Mouse (Mus musculus) thymus, adult 2 months (tissue): Measurements from ENCODE around the gene Sez6l. TPM values are rescaled to one million over a fixed set of nuclear protein-coding genes. Genes with fewer than 3 reads are reported as not detected.

Experiments
- DNase-seq: peaks from one replicate; pipeline ENCODE4 v3.0.0; 2021
- H3K27ac ChIP-seq: fragments of 200-500 bp; 2 replicates; pipeline ENCODE4 v1.5.1; 2012; ENCODE audit warnings: low read length, control low read depth; ENCODE audit not compliant: control insufficient read depth, insufficient read depth
- H3K27me3 ChIP-seq: fragments of 200-500 bp; 2 replicates; pipeline ENCODE4 v1.6.1; 2012; ENCODE audit warnings: mild to moderate bottlenecking, low read length, moderate library complexity, mixed read lengths; ENCODE audit not compliant: control insufficient read depth, insufficient read depth
- H3K36me3 ChIP-seq: fragments of 200-500 bp; 2 replicates; pipeline ENCODE4 v1.6.1; 2012; ENCODE audit warnings: mild to moderate bottlenecking, low read length, moderate library complexity; ENCODE audit not compliant: control insufficient read depth, insufficient read depth
- H3K4me1 ChIP-seq: fragments of 200-500 bp; replicated peaks from 2 replicates; pipeline ENCODE4 v1.6.1; 2012; ENCODE audit warnings: low read length; ENCODE audit not compliant: control insufficient read depth, insufficient read depth
- H3K4me3 ChIP-seq: fragments of 200-500 bp; 2 replicates; pipeline ENCODE4 v1.5.1; 2012; ENCODE audit warnings: mild to moderate bottlenecking, low read length, control low read depth, moderate library complexity; ENCODE audit not compliant: control insufficient read depth, insufficient read depth
- CTCF ChIP-seq: fragments of 200-500 bp; IDR thresholded peaks from 2 replicates; pipeline ENCODE4 v1.5.1; 2012; ENCODE audit warnings: mild to moderate bottlenecking, control low read depth, low read length, moderate library complexity, borderline replicate concordance; ENCODE audit not compliant: control insufficient read depth, poor library complexity, insufficient read depth; ENCODE audit errors: extremely low read depth
- POLR2A ChIP-seq: fragments of 200-500 bp; IDR thresholded peaks from 2 replicates; pipeline ENCODE4 v1.6.1; 2012; ENCODE audit warnings: mild to moderate bottlenecking, low read length, control low read depth, moderate library complexity; ENCODE audit not compliant: control insufficient read depth, poor library complexity, insufficient read depth; ENCODE audit errors: extremely low read depth
- WGBS: fragments of 180-500 bp; shearing (Covaris S2); methylation state at CpG from one replicate; pipeline ENCODE4 v1.1.7; 2018; 5-methylcytosine and 5-hydroxymethylcytosine counted together
- polyA plus RNA-seq: library from polyadenylated mRNA; depleted of rRNA; stranded (reverse); fragments of >200 nt; gene quantifications from 2 replicates; pipeline ENCODE4 v1.2.3, GENCODE M21; 2012

The Sez6l gene
- polyA plus RNA-seq, 1 experiment: 1.8 TPM

DNA sequence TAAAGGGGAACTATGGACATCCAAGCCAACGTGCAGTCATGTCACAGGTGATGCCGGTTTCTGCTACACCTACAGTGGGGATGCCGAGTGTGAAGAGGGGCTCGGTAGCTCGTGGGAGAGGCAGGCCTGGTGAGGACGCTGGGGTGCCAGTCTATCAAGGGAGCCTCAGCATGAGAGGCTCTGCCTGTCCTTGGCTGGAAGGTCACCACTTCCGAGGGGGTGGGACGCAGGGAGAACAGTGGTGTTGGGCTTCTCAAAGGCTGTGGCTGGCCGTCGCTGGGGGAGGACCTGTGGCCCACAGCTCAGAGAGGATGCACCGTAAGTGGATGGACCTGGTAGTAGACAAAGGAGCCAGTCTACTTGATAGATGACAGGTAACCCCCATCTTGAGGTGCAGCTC lies 195.8 kb downstream of the Sez6l start:
- WGBS: 92% methylated on average over 11 of the region's 11 CpGs

DNA sequence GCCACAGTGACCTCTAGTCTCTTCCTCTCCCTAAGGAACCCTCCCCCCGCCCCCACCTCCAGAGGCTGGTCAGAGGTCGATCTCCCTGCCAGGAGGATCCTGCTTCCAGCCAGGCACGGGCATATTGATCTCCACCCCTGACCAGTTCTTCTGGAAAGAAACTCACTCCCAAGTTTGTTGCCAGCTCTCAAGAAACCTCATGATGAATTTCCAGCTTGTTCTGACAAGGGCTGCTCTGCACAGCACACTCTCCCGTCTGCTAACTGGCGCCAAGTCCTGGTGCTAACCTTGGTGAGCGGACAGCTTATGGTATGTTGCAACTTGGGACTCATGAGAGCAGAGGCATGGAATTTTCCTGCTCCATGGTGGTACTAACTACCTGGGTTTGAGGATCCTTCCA lies 198.3 kb downstream of the Sez6l start:
- no peak for DNase-seq
- WGBS: 96% methylated on average over 6 of the region's 6 CpGs
- Histone ChIP-seq H3K27ac (no peak overlapping the region), H3K4me3 (no peak overlapping the region), H3K36me3 (no peaks in the 10 kb centered on the region), H3K27me3 (no peaks in the 10 kb centered on the region), H3K4me1 (peaks cover 9% of the 10 kb centered on the region; the same call in 1 of the 2 replicates)
- TF ChIP-seq POLR2A (no peak), CTCF (no peak)

More for the DNA sequence above, 195.8 kb downstream of the Sez6l start:
- H3K27ac ChIP-seq: no peak overlapping the region
- no peaks in the 10 kb centered on the region for H3K36me3 ChIP-seq
- no peak for DNase-seq
- no peaks in the 10 kb centered on the region for H3K27me3 ChIP-seq
- TF ChIP-seq CTCF (no peak), POLR2A (no peak)
- H3K4me3 ChIP-seq: no peak overlapping the region
- H3K4me1 ChIP-seq: 0 out of 2 replicates have a peak, but pooled peaks cover 3% of the 10 kb centered on the region

DNA sequence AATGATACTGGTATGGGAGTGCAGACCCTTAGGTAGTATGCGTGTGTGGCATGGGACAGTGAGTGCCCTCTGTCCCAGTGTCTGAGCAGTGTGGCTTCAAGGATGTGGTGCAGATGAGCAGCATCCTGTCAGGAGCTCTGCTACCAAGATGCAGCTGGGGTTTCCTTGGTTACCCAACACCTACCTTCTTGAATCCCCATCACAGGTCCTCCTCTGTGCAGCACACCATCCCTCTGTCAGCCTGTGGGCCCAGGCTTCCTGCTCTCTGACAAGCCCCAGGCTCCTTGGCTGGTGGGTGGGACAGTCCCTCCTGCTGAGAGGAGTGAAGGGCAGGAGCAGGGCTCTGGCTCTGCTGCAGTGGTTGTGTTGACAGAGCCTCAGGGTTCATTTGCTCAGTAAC lies 199.6 kb downstream of the Sez6l start:
- no peak overlapping the region for H3K27ac ChIP-seq
- no peak for TF ChIP-seq CTCF
- no peak for TF ChIP-seq POLR2A
- peaks cover 9% of the 10 kb centered on the region; the same call in 1 of the 2 replicates for H3K4me1 ChIP-seq
- no peak overlapping the region for H3K4me3 ChIP-seq
- H3K36me3 ChIP-seq: no peaks in the 10 kb centered on the region
- no peak for DNase-seq
- WGBS: 100% methylated on average over 1 of the region's 1 CpGs
- no peaks in the 10 kb centered on the region for H3K27me3 ChIP-seq

DNA sequence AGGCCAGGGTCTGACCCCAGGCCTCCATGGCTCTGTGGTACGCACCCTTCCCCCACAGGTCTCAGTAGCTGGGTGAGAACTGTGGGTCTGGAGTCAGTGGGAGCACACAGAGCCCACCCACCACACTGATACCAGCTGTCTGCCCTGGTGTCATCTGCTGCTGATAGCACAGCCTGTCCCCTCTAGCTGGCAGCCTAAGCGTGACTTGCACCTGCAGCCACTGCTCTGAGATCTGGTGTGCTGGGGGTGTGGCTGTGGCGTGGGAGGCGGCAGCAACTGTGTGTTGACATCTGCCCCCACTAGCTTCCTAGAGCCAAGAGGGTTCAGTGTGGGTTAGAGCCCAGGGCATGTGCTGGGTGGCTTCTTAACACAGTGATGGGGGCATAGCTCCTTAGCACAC lies 200.9 kb downstream of the Sez6l start:
- Histone ChIP-seq H3K27me3 (no peaks in the 10 kb centered on the region), H3K27ac (no peak overlapping the region), H3K4me3 (no peak overlapping the region), H3K4me1 (peaks cover 9% of the 10 kb centered on the region; the same call in 1 of the 2 replicates), H3K36me3 (no peaks in the 10 kb centered on the region)
- TF ChIP-seq POLR2A: 0 out of 2 replicates have a peak, but pooled peaks have one; percentile 18
- no peak for TF ChIP-seq CTCF
- 30% methylated on average over 4 of the region's 4 CpGs for WGBS
- DNase-seq: no peak

DNA sequence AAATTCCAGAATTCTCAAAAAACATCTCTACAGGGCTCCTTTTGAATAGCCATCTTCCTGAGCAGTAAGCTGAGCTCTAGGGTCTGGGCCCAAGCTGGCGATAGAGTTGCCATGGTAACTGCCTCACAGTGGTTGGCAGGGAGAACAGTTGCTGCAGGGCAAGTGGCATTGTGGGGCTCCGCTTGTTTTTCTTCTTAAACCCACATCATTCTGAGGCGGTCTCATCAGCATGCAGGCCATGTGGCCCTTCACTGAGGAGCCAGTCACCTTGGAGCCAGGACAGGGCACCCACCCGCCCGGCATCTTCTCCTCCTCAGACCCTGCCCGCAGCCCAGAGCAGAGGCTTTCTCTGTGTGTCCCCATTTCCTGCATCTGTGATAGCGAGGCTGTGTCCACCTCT lies 205.1 kb downstream of the Sez6l start:
- H3K36me3 ChIP-seq: no peaks in the 10 kb centered on the region
- no peak for TF ChIP-seq POLR2A
- TF ChIP-seq CTCF: no peak
- no peaks in the 10 kb centered on the region for H3K27me3 ChIP-seq
- no peak overlapping the region for H3K4me3 ChIP-seq
- H3K27ac ChIP-seq: no peak overlapping the region
- no peak for DNase-seq
- peaks cover 32% of the 10 kb centered on the region for H3K4me1 ChIP-seq
- WGBS: 92% methylated on average over 7 of the region's 7 CpGs

DNA sequence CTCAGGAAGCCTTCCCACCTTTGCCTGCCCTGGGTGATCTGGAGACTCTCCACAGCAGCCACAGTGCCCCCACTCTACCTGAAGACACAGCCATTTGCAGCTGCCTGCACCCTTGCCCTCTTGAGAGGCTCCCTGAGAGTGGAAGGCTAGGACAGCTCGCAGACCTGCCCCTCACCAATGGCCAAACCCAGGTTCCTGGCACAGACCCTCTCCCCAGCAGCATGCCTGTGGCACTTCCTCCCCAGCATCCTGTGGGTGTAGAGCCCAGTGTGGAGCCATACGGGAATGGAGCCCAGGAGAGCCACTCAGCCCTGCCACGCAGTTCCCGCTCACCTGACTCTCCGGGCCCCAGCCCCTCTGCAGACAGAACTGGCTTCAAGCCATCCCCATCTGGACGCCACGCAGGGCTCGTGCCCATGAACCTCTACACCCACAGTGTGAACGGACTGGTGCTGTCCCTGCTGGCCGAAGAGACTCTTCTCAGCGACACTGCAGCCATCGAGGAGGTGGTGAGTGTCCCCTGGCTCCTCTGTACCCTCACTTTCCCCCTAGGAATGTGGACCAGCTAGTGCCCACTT lies 206.7 kb downstream of the Sez6l start:
- 98% methylated on average over 12 of the region's 12 CpGs for WGBS
- no peaks in the 10 kb centered on the region for H3K36me3 ChIP-seq
- H3K4me3 ChIP-seq: no peak overlapping the region
- H3K4me1 ChIP-seq: peaks cover 24% of the 10 kb centered on the region
- no peak overlapping the region for H3K27ac ChIP-seq
- H3K27me3 ChIP-seq: no peaks in the 10 kb centered on the region
- no peak for DNase-seq
- no peak for TF ChIP-seq CTCF
- TF ChIP-seq POLR2A: no peak
